Mouse (Mus musculus) embryonic fibroblast, embryonic 13.5 days (primary cell): ENCODE data around the gene St3gal3. TPM values are rescaled to one million over a fixed set of nuclear protein-coding genes. Genes with fewer than 3 reads are reported as not detected.

ENCODE experiments used
- H3K27ac ChIP-seq: 2 replicates; pipeline ENCODE4 v1.5.1; 2012; ENCODE audit warnings: low read length, control low read depth, inconsistent platforms; ENCODE audit not compliant: insufficient read depth
- H3K4me1 ChIP-seq: 2 replicates; pipeline ENCODE4 v1.6.1; 2011; ENCODE audit warnings: low read length; ENCODE audit not compliant: control insufficient read depth, insufficient read depth
- H3K4me3 ChIP-seq: 2 replicates; pipeline ENCODE4 v1.5.1; 2011; ENCODE audit warnings: mild to moderate bottlenecking, control low read depth, low read length; ENCODE audit not compliant: insufficient read depth
- CTCF ChIP-seq: IDR thresholded peaks from 2 replicates; pipeline ENCODE4 v1.5.1; 2011; ENCODE audit warnings: mild to moderate bottlenecking, control low read depth, low read length, moderate library complexity, borderline replicate concordance; ENCODE audit not compliant: insufficient read depth
- POLR2A ChIP-seq: IDR thresholded peaks from 2 replicates; pipeline ENCODE4 v1.6.1; 2011; ENCODE audit warnings: low read depth, mild to moderate bottlenecking, control low read depth, low read length, moderate library complexity
- polyA plus RNA-seq: library from polyadenylated mRNA; stranded (reverse); fragments of >200 nt; gene quantifications from 2 replicates; pipeline ENCODE4 v1.2.4, GENCODE M21; 2011; ENCODE audit warnings: low read depth; ENCODE audit not compliant: missing spikeins, insufficient read length

The St3gal3 gene
- polyA plus RNA-seq, result 21.5 and 30.7 TPM in 2 replicates

DNA sequence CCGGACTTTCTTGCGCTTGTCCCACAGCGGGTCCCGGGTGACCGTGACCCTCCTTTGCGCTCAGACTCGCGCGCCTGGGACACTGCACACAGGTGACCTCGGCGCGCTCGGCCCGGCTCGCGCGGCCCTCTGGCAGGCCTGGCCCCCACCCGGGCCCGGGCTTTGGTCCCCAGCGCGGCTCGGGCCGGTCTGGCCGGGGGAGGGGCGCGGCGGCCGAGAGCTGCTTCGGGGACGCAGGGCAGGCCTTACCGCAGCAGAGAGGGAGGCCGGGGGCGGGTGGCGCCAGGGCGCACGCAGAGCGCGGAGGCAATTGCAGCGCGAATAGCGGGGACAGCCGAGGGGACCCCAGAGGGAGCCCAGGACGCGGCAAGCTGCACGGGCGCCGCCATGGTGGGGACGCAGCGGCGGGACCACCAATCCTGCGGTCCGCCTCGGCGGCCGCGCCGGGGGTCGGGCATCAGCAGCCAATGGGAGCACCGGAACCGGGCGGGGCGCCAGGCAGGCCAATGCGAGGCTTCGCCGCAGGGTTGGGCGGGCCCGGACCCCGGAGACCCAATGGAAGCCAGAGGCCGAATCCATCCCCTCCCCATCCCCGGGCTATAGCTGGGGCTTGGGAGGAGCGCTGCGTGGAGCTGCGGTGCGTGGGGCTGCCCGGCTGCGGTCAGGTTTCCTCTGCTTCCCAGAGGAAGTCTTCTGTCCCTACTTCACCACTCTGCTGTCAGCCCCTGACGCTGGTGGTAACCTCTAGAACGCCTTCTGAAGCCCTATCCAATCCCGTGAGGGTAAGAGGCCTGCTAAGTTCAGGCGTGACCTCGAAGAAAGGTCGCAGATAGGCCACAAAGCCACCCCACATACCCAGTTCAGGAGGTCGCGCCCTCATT is at the start of gene St3gal3:
Gene St3gal3 (minus strand): TSS at position 430 of the 881 bp plus-strand sequence.
- Histone ChIP-seq H3K4me1 (peaks cover 6% of the 10 kb centered on the region), H3K27ac (peak within 1 kb of the TSS; percentile 65), H3K4me3 (peak within 1 kb of the TSS; percentile 79)
- peak; percentile 82 for TF ChIP-seq POLR2A
- no peak for TF ChIP-seq CTCF

GRCm38 (mm10) chr4:118180301-118181080 is 45.8 kb upstream of the St3gal3 start:
- Histone ChIP-seq H3K4me1 (no peaks in the 10 kb centered on the region), H3K27ac (peak overlapping the region; percentile 82), H3K4me3 (peak overlapping the region; percentile 41)
- TF ChIP-seq CTCF (no peak), POLR2A (0 out of 2 replicates have a peak, but pooled peaks have one; percentile 41)

DNA sequence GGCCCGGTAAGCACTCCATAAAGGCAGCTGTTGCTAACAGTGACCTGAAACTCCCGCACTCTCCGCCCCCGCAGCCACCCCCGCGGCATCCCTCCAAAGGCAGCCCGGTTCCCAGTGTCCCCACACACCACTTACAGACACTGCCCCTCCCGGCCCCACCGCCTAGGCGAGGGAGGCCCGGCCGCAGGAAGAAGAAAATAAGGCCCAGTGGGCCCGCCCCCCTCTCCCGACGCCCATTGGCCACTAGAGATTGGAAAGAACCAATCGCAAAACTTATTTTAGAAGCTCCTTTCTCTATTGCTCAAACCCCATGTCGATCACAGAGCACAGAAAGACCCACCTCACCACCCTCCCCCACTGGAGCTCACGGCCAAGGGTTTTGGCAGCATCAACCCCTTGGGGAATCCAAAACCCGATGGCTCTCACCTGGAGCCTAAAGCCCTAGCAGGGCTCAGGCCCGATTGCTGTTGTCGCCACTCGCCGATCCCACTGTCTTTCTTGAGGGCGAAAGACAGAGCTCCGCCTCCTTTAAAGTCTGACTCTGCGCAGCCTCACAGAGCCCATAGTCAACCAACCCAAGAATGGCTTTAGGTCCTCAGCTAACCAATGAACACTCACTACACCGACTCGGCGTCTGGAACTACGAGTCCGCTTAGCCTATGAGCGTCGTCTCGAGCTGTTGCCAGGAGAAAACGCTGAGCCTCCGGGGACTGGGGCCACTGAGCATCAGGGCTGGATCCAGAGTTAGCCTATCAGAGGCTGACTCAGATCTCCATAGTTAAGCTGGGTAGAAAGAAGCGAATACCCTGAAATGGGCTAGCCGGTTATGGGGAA is 45.0 kb upstream of the St3gal3 start, which contains the start of gene Kdm4a:
Gene Kdm4a (minus strand): TSS at position 577 of the 834 bp plus-strand sequence.
- Histone ChIP-seq H3K4me1 (no peaks in the 10 kb centered on the region), H3K27ac (peak within 1 kb of the TSS; percentile 91), H3K4me3 (peak within 1 kb of the TSS; percentile 74)
- TF ChIP-seq CTCF, result no peak
- peak; percentile 77 for TF ChIP-seq POLR2A

DNA sequence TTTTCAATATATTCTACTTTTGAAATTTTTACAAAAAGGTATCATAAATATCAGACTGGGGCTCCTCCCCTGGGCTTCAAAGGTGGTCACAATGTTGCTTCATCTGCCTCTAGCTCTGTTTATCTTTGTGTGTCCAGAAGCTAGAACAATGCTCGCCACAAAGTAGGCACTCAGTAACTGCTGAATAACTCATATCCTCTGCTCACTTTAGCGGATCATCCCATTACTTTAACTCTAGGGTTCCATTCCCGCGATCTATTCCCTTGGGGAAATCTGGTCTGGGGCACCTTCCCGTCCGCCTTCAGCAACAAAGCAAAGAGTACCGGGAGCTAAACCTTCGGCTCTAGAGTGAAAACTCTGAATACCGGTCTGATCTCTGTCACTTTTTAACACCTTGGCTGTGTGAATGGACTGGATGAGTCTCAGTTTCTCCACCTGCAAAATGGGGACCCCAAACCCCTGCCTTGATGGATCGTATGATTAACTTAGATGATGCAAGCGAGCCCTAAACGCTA is 44.3 kb upstream of the St3gal3 start:
- Histone ChIP-seq H3K4me1 (no peaks in the 10 kb centered on the region), H3K27ac (peak overlapping the region; percentile 30), H3K4me3 (peak overlapping the region; percentile 74)
- TF ChIP-seq CTCF (no peak), POLR2A (no peak)

GRCm38 (mm10) chr4:118172461-118172860 is 37.7 kb upstream of the St3gal3 start:
- Histone ChIP-seq H3K4me3 (no peak overlapping the region), H3K4me1 (no peaks in the 10 kb centered on the region), H3K27ac (no peak overlapping the region)
- TF ChIP-seq CTCF, result no peak
- TF ChIP-seq POLR2A, result no peak

DNA sequence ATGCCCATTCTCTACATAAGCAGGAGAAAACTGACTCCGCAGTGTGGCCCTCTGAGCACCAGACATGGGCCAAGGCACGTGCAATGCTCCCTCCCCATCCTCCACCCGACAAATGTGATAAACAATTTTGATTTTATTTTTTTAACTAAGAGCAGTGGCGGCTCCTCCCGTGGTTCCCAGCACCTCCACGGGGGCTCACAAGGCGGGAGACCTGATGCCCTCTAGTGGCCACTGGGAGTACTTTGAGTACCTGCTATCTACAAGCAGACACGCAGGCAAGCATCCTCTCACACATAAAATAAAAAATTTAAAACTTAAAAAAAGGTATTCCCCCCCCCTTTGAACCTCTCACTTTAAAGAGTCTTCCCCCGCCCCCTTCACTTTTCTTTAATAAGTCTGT is 36.3 kb upstream of the St3gal3 start:
- no peak overlapping the region for H3K4me3 ChIP-seq
- no peak overlapping the region for H3K27ac ChIP-seq
- H3K4me1 ChIP-seq, result no peaks in the 10 kb centered on the region
- no peak for TF ChIP-seq CTCF
- no peak for TF ChIP-seq POLR2A

GRCm38 (mm10) chr4:118162123-118162522 is 27.4 kb upstream of the St3gal3 start:
- no peak overlapping the region for H3K4me3 ChIP-seq

GRCm38 (mm10) chr4:118157666-118158065 is 23.0 kb upstream of the St3gal3 start:
- H3K4me3 ChIP-seq, result no peak overlapping the region
- no peak overlapping the region for H3K27ac ChIP-seq
- no peak for TF ChIP-seq CTCF
- no peak for TF ChIP-seq POLR2A
- H3K4me1 ChIP-seq, result no peaks in the 10 kb centered on the region

More at GRCm38 (mm10) chr4:118162123-118162522, 27.4 kb upstream of the St3gal3 start:
- Histone ChIP-seq H3K4me1 (no peaks in the 10 kb centered on the region), H3K27ac (no peak overlapping the region)
- TF ChIP-seq CTCF (no peak), POLR2A (no peak)

DNA sequence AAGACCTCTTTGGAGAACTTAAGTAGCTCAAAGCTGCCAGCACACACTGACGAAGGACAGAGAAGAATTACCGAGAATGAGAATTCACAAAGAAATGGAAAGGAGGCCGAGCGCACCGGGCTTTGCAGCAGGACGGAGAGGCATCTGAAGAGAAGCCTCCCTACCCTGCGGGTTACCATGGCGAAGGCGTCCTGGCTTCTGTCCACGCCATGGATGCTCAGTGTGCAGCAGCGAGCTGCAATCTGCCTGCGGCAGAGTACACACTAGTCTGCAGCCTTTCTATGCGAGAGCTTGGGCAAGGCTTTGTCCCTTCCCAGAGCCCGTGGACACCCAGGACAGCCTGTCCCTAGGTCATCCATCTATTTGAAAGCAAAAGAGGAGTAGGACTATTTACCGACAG is 21.8 kb upstream of the St3gal3 start:
- Histone ChIP-seq H3K27ac (no peak overlapping the region), H3K4me3 (no peak overlapping the region), H3K4me1 (no peaks in the 10 kb centered on the region)
- TF ChIP-seq POLR2A, result no peak
- no peak for TF ChIP-seq CTCF
